Mouse (Mus musculus) heart, adult 2 months (tissue): ENCODE data around the gene Memo1.

Experiments used
- CTCF ChIP-seq: fragments of 200-600 bp; IDR thresholded peaks from 2 replicates; pipeline ENCODE4 v1.8.1; 2022; ENCODE audit warnings: antibody characterized with exemption, mild to moderate bottlenecking, moderate library complexity
- EP300 ChIP-seq: fragments of 200-500 bp; IDR thresholded peaks from 2 replicates; pipeline ENCODE4 v1.6.1; 2011; ENCODE audit warnings: low read depth, low read length, control low read depth; ENCODE audit not compliant: insufficient read depth
- POLR2A ChIP-seq: fragments of 200-500 bp; IDR thresholded peaks from 2 replicates; pipeline ENCODE4 v1.6.1; 2011; ENCODE audit warnings: mild to moderate bottlenecking, low read depth, low read length, control low read depth; ENCODE audit not compliant: insufficient read depth

- TF ChIP-seq CTCF, result no peak
- no peak for TF ChIP-seq POLR2A
- TF ChIP-seq EP300, result no peak
Measured at GRCm38 (mm10) chr17:74331049-74331676, 35.8 kb upstream of the Memo1 start.
